Mouse (Mus musculus): ENCODE data around the gene Tyms. TPM values are rescaled to one million over a fixed set of nuclear protein-coding genes. Genes with fewer than 3 reads are reported as not detected.
"Not testable (repeated sequence)": the region's sequence is repeated elsewhere in the genome, so short reads cannot be mapped to it uniquely, and the experiment has no call there.

The Tyms gene
- total RNA-seq, 2 experiments from 2014 or later: 20.2 to 20.5 TPM

GRCm38 (mm10) chr5:30104841-30105667, 31.6 kb upstream of the Tyms start, which contains the start of gene Garem2:
TSS of gene Garem2 (plus strand) at chr5:30105161.
- DNase-seq: no peak
- intact Hi-C loops (cut with DNase I): no loop called here

GRCm38 (mm10) chr5:30104339-30104738, 30.9 kb upstream of the Tyms start:
- intact Hi-C loops (cut with DNase I): no loop called here
- DNase-seq: peak; percentile 46 to 65

- no peak for DNase-seq
- intact Hi-C loops (cut with DNase I): no loop called here
These were observed 29.9 kb upstream of the Tyms start for GRCm38 (mm10) chr5:30103340-30103739.

- DNase-seq: no peak
- intact Hi-C loops (cut with DNase I): no loop called here
These were observed 24.8 kb upstream of the Tyms start for GRCm38 (mm10) chr5:30098260-30098659.

GRCm38 (mm10) chr5:30095731-30096130, 22.3 kb upstream of the Tyms start:
- no peak for DNase-seq
- intact Hi-C loops (cut with DNase I): no loop called here

- no peak for DNase-seq
- intact Hi-C loops (cut with DNase I): loop anchor here (5.0 kb wide), 1 partner anchor 267 kb away; no protein-coding TSS in a partner anchor
These were observed 21.0 kb upstream of the Tyms start for GRCm38 (mm10) chr5:30094399-30094798.

- intact Hi-C loops (cut with DNase I): loop anchor here (5.0 kb wide), 1 partner anchor 265 kb away; no protein-coding TSS in a partner anchor
- DNase-seq: no peak
These were observed 19.3 kb upstream of the Tyms start for GRCm38 (mm10) chr5:30092701-30093100.

GRCm38 (mm10) chr5:30072377-30072776, 1.0 kb downstream of the Tyms start:
- DNase-seq: no peak
- intact Hi-C loops (cut with DNase I): loop anchor here (5.0 kb wide), 1 partner anchor 245 kb away; no protein-coding TSS in a partner anchor

- DNase-seq: no peak
- intact Hi-C loops (cut with DNase I): loop anchor here (5.0 kb wide), 1 partner anchor 244 kb away; no protein-coding TSS in a partner anchor
These were observed 1.7 kb downstream of the Tyms start for GRCm38 (mm10) chr5:30071677-30072076.

- intact Hi-C loops (cut with DNase I): no loop called here
- no peak for DNase-seq
These were observed 5.7 kb downstream of the Tyms start for GRCm38 (mm10) chr5:30067726-30068125.

- DNase-seq; intact Hi-C loops (cut with DNase I): not testable (repeated sequence)
These were observed 13.8 kb downstream of the Tyms start for GRCm38 (mm10) chr5:30059607-30060006.

- intact Hi-C loops (cut with DNase I): no loop called here
- DNase-seq: no peak
These were observed 15.1 kb downstream of the Tyms start for GRCm38 (mm10) chr5:30058216-30058731.

GRCm38 (mm10) chr5:30039841-30040240, 33.6 kb downstream of the Tyms start:
- intact Hi-C loops (cut with DNase I); DNase-seq: not testable (repeated sequence)

GRCm38 (mm10) chr5:30039324-30039723, 34.1 kb downstream of the Tyms start:
- DNase-seq; intact Hi-C loops (cut with DNase I): not testable (repeated sequence)

- DNase-seq; intact Hi-C loops (cut with DNase I): not testable (repeated sequence)
These were observed 36.3 kb downstream of the Tyms start for GRCm38 (mm10) chr5:30037111-30037510.

GRCm38 (mm10) chr5:30035862-30036261, 37.6 kb downstream of the Tyms start:
- DNase-seq; intact Hi-C loops (cut with DNase I): not testable (repeated sequence)

GRCm38 (mm10) chr5:30014580-30014979, 58.8 kb downstream of the Tyms start:
- intact Hi-C loops (cut with DNase I): loop anchor here (5.0 kb wide), 2 partner anchors 117 to 172 kb away; no protein-coding TSS in a partner anchor
- peak; percentile 36 to 43 for DNase-seq

- peak; percentile 95 to 96 for DNase-seq
- intact Hi-C loops (cut with DNase I): loop anchor here (1.0 to 5.0 kb wide), 3 partner anchors 116 to 189 kb away; no protein-coding TSS in a partner anchor
These were observed 60.5 kb downstream of the Tyms start, which contains the start of gene Il6 for GRCm38 (mm10) chr5:30012726-30013503. TSS of gene Il6 (plus strand) at chr5:30013114.

Measured in heart, postnatal 10 days (tissue).